Mouse (Mus musculus) ES-Bruce4 (cell line): ENCODE results near the gene Asb4. TPM values are rescaled to one million over a fixed set of nuclear protein-coding genes. Genes with fewer than 3 reads are reported as not detected.

Experiments
- H3K27ac ChIP-seq: 2 replicates; pipeline ENCODE4 v1.5.1; 2012; ENCODE audit warnings: low read length, inconsistent platforms; ENCODE audit not compliant: insufficient read depth
- H3K27me3 ChIP-seq: 2 replicates; pipeline ENCODE4 v1.6.1; 2012; ENCODE audit warnings: mild to moderate bottlenecking, low read length, inconsistent platforms; ENCODE audit not compliant: control insufficient read depth, poor library complexity, insufficient read depth, severe bottlenecking
- H3K36me3 ChIP-seq: 2 replicates; pipeline ENCODE4 v1.6.1; 2012; ENCODE audit warnings: inconsistent platforms, mild to moderate bottlenecking, low read length, moderate library complexity; ENCODE audit not compliant: control insufficient read depth, poor library complexity, insufficient read depth, severe bottlenecking
- H3K4me1 ChIP-seq: one replicate; pipeline ENCODE4 v1.8.1; 2011; ENCODE audit warnings: low read length; ENCODE audit not compliant: control insufficient read depth, insufficient read depth
- H3K4me3 ChIP-seq: 2 replicates; pipeline ENCODE4 v1.5.1; 2011; ENCODE audit warnings: low read depth, mild to moderate bottlenecking, low read length
- H3K9ac ChIP-seq: 2 replicates; pipeline ENCODE4 v1.6.1; 2012; ENCODE audit warnings: low read depth, mild to moderate bottlenecking, inconsistent platforms; ENCODE audit not compliant: poor library complexity, severe bottlenecking
- H3K9me3 ChIP-seq: replicated peaks from 2 replicates; pipeline ENCODE4 v1.6.1; 2012; ENCODE audit warnings: mild to moderate bottlenecking, low read length, inconsistent platforms; ENCODE audit not compliant: control insufficient read depth, poor library complexity, insufficient read depth, severe bottlenecking
- CTCF ChIP-seq: IDR thresholded peaks from one replicate; pipeline ENCODE4 v1.8.1; 2011; ENCODE audit warnings: low read depth, low read length
- EP300 ChIP-seq: IDR thresholded peaks from 2 replicates; pipeline ENCODE4 v1.6.1; 2011; ENCODE audit warnings: low read depth, low read length; ENCODE audit not compliant: insufficient read depth
- POLR2A ChIP-seq: IDR thresholded peaks from one replicate; pipeline ENCODE4 v1.8.1; 2011; ENCODE audit warnings: low read length; ENCODE audit not compliant: insufficient read depth
- polyA plus RNA-seq: library from polyadenylated mRNA; stranded (reverse); fragments of >200 nt; gene quantifications from 2 replicates; pipeline ENCODE4 v1.2.4, GENCODE M21; 2011; ENCODE audit warnings: low read depth; ENCODE audit not compliant: missing spikeins, insufficient read depth, insufficient read length

The Asb4 gene
- polyA plus RNA-seq, 1 experiment: 1.2 TPM

- no peaks in the 10 kb centered on the region for H3K27me3 ChIP-seq
These were observed 25.3 kb upstream of the Asb4 start for GRCm38 (mm10) chr6:5357873-5358272.

GRCm38 (mm10) chr6:5360402-5360801 is 22.8 kb upstream of the Asb4 start:
- no peaks in the 10 kb centered on the region for H3K9me3 ChIP-seq
- no peak overlapping the region for H3K27ac ChIP-seq
- TF ChIP-seq CTCF: no peak
- no peaks in the 10 kb centered on the region for H3K4me1 ChIP-seq
- H3K4me3 ChIP-seq: no peak overlapping the region
- H3K9ac ChIP-seq: no peak overlapping the region
- H3K27me3 ChIP-seq: no peaks in the 10 kb centered on the region
- no peaks in the 10 kb centered on the region for H3K36me3 ChIP-seq

More at GRCm38 (mm10) chr6:5357873-5358272, 25.3 kb upstream of the Asb4 start:
- H3K4me3 ChIP-seq: no peak overlapping the region
- TF ChIP-seq CTCF (no peak), EP300 (no peak), POLR2A (no peak)
- H3K36me3 ChIP-seq: no peaks in the 10 kb centered on the region
- no peaks in the 10 kb centered on the region for H3K4me1 ChIP-seq
- H3K9me3 ChIP-seq: no peaks in the 10 kb centered on the region
- no peak overlapping the region for H3K27ac ChIP-seq
- H3K9ac ChIP-seq: no peak overlapping the region

GRCm38 (mm10) chr6:5361987-5362386 is 21.2 kb upstream of the Asb4 start:
- Histone ChIP-seq H3K4me3 (no peak overlapping the region), H3K9ac (no peak overlapping the region), H3K27ac (no peak overlapping the region), H3K9me3 (no peaks in the 10 kb centered on the region), H3K27me3 (no peaks in the 10 kb centered on the region), H3K4me1 (no peaks in the 10 kb centered on the region), H3K36me3 (no peaks in the 10 kb centered on the region)
- no peak for TF ChIP-seq EP300
- TF ChIP-seq CTCF: no peak
- no peak for TF ChIP-seq POLR2A

- Histone ChIP-seq H3K36me3 (no peaks in the 10 kb centered on the region), H3K4me3 (no peak overlapping the region), H3K27ac (no peak overlapping the region), H3K27me3 (no peaks in the 10 kb centered on the region), H3K9me3 (no peaks in the 10 kb centered on the region), H3K9ac (no peak overlapping the region), H3K4me1 (no peaks in the 10 kb centered on the region)
- no peak for TF ChIP-seq CTCF
- TF ChIP-seq POLR2A: no peak
- no peak for TF ChIP-seq EP300
These were observed 17.3 kb upstream of the Asb4 start for GRCm38 (mm10) chr6:5365845-5366244.

- Histone ChIP-seq H3K36me3 (no peaks in the 10 kb centered on the region), H3K9ac (no peak overlapping the region), H3K27me3 (no peaks in the 10 kb centered on the region), H3K9me3 (peaks cover under 1% of the 10 kb centered on the region), H3K27ac (no peak overlapping the region), H3K4me3 (no peak overlapping the region), H3K4me1 (peaks cover 4% of the 10 kb centered on the region)
- TF ChIP-seq CTCF: no peak
- no peak for TF ChIP-seq POLR2A
These were observed 6.3 kb upstream of the Asb4 start for GRCm38 (mm10) chr6:5376884-5377283.

- H3K27me3 ChIP-seq: no peaks in the 10 kb centered on the region
- H3K27ac ChIP-seq: no peak overlapping the region
- TF ChIP-seq POLR2A: no peak
- TF ChIP-seq EP300: no peak
- no peak for TF ChIP-seq CTCF
- H3K4me1 ChIP-seq: peaks cover 4% of the 10 kb centered on the region
- no peak overlapping the region for H3K9ac ChIP-seq
- no peak overlapping the region for H3K4me3 ChIP-seq
- H3K36me3 ChIP-seq: no peaks in the 10 kb centered on the region
- H3K9me3 ChIP-seq: no peaks in the 10 kb centered on the region
These were observed 4.1 kb upstream of the Asb4 start for GRCm38 (mm10) chr6:5379048-5379447.
